Mouse (Mus musculus) liver, embryonic 16.5 days (tissue): ENCODE measurements around the gene Clasp1. TPM values are rescaled to one million over a fixed set of nuclear protein-coding genes. Genes with fewer than 3 reads are reported as not detected.
A peak's percentile ranks its signal among the peaks of the same experiment; 100 is the strongest.

ENCODE experiments used
- ATAC-seq: fragments of 200-750 bp; cut with Nextera tagmentation; 2 replicates; pipeline ENCODE4 v1.8.0; 2017; ENCODE audit warnings: low read depth, mild to moderate bottlenecking, moderate number of reproducible peaks, moderate library complexity
- H3K27ac ChIP-seq: fragments of 300-500 bp; sonication (generic); 2 replicates; pipeline ENCODE4 v1.5.1; 2014; ENCODE audit warnings: mild to moderate bottlenecking, low read length
- H3K27me3 ChIP-seq: fragments of 300-500 bp; sonication (generic); 2 replicates; pipeline ENCODE4 v1.6.1; 2014; ENCODE audit warnings: low read depth, low read length, mixed read lengths; ENCODE audit not compliant: control insufficient read depth, insufficient read depth
- H3K36me3 ChIP-seq: fragments of 300-500 bp; sonication (generic); 2 replicates; pipeline ENCODE4 v1.6.1; 2014; ENCODE audit warnings: mild to moderate bottlenecking; ENCODE audit not compliant: control insufficient read depth, insufficient read depth
- H3K4me1 ChIP-seq: fragments of 300-500 bp; sonication (generic); 2 replicates; pipeline ENCODE4 v1.6.1; 2014; ENCODE audit warnings: low read depth, low read length, mixed read lengths; ENCODE audit not compliant: control insufficient read depth
- H3K4me2 ChIP-seq: fragments of 300-500 bp; sonication (generic); 2 replicates; pipeline ENCODE4 v1.6.1; 2014; ENCODE audit warnings: low read depth, low read length, mixed read lengths
- H3K4me3 ChIP-seq: fragments of 300-500 bp; sonication (generic); 2 replicates; pipeline ENCODE4 v1.5.1; 2014; ENCODE audit warnings: low read depth, mild to moderate bottlenecking, low read length
- H3K9ac ChIP-seq: fragments of 300-500 bp; sonication (generic); 2 replicates; pipeline ENCODE4 v1.6.1; 2014; ENCODE audit warnings: low read depth, low read length
- H3K9me3 ChIP-seq: fragments of 300-500 bp; sonication (generic); replicated peaks from 2 replicates; pipeline ENCODE4 v1.6.1; 2016; ENCODE audit warnings: low read length; ENCODE audit not compliant: control insufficient read depth
- WGBS: fragments of 180-500 bp; shearing (Covaris S2); extraction: QIAGEN DNeasy Blood & Tissue Kit; methylation state at CpG from one replicate; pipeline ENCODE4 v1.1.7; 2014; ENCODE audit not compliant: insufficient replicate concordance; 5-methylcytosine and 5-hydroxymethylcytosine counted together
- polyA plus RNA-seq: library from polyadenylated mRNA; unstranded; fragments of >200 nt; fragmentation: Nextera tagmentation; extraction: Ambion mirVana; gene quantifications from 2 replicates; pipeline ENCODE4 v1.2.1, GENCODE M21; 2015

The Clasp1 gene
- polyA plus RNA-seq, 1 experiment from 2014 or later: 11.2 TPM

DNA sequence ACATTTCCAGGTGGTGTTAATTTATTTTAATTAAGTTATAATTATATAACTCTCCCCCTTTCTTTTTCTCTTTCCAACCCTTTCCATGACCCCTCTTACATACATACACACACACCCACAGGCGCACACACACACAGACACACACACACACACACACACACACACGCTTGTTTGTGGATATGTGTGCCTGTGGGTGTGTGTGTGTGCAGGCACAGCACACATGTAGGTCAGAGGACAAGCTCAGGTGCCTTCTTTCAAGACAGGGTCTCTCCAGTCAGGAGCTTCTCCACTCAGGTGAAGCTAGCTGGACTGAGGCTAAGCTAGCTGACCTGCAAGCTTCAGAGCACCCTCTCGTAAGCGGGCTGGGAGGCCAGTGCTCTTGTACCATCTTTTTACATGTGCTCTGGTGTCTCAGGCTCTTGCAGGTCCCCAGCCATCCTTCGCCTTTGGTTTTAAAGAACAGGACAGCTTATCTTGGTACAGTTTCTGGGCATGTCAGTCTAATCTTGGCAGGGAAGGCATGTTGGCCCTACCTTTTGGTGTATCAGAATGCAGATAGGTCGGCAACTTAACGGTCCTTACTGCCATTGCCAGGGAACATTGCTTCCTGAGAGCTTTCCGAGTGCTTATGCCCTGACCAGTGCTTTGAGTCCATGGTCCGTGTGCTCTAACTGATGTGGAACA is 28.3 kb downstream of the Clasp1 start:
- peaks cover 45% of the 10 kb centered on the region for H3K4me1 ChIP-seq
- H3K9me3 ChIP-seq: no peaks in the 10 kb centered on the region
- 34% methylated on average over 9 of the region's 9 CpGs for WGBS
- H3K4me3 ChIP-seq: 0 out of 2 replicates have a peak overlapping the region, but pooled peaks have one; percentile 8
- H3K4me2 ChIP-seq: peak overlapping the region; percentile 37; the same call in 1 of the 2 replicates
- H3K9ac ChIP-seq: peak overlapping the region; percentile 21; the same call in 1 of the 2 replicates
- H3K36me3 ChIP-seq: peaks cover 5% of the 10 kb centered on the region; the same call in 1 of the 2 replicates
- H3K27ac ChIP-seq: peak overlapping the region; percentile 74
- ATAC-seq: peak; percentile 82
- H3K27me3 ChIP-seq: no peaks in the 10 kb centered on the region

DNA sequence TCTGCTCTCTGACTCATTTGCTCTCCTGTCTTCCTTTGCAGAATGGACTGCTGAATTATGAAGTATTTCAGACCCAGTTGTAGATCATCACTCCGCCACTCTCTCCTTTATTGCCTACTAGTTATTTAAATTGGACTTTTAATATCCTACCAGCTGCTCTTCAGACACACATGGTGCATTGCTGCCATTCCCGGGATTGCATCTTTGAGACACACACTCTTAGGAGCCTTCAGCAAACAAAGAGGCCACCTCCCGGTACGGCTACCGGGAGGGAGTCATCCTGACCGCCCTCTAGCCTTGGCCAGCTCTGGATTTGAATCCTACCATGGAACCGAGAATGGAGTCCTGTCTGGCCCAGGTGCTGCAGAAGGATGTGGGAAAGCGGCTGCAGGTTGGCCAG is 30.5 kb downstream of the Clasp1 start:
- Histone ChIP-seq H3K4me1 (peaks cover 40% of the 10 kb centered on the region), H3K27ac (no peak overlapping the region), H3K4me2 (no peak overlapping the region), H3K9me3 (no peaks in the 10 kb centered on the region), H3K9ac (no peak overlapping the region), H3K36me3 (peaks cover 5% of the 10 kb centered on the region; the same call in 1 of the 2 replicates), H3K27me3 (no peaks in the 10 kb centered on the region), H3K4me3 (no peak overlapping the region)
- no peak for ATAC-seq
- WGBS: 83% methylated on average over 8 of the region's 8 CpGs

DNA sequence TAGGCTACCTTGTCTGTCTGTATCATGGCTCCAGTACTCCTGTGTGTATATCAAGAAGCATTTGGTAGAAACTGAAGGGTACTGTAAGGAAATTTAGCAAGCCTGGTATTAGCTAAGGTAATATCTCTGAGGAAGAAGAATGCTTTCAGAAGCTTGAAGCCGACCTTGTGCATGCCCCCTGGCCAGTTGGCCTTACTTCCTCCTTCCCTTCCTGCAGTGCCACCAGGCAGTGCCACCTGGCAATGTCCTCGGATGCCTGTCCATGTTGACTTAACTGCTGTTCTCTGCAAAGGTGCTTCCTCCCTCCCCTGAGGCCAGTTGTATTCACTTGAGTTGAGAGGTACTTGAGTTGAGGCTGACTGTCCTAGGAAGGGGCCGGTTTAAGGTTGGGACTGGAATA is 32.3 kb downstream of the Clasp1 start:
- Histone ChIP-seq H3K4me1 (peaks cover 40% of the 10 kb centered on the region), H3K4me3 (no peak overlapping the region), H3K9ac (no peak overlapping the region), H3K36me3 (peaks cover 5% of the 10 kb centered on the region; the same call in 1 of the 2 replicates), H3K27ac (no peak overlapping the region), H3K9me3 (no peaks in the 10 kb centered on the region), H3K27me3 (no peaks in the 10 kb centered on the region), H3K4me2 (no peak overlapping the region)
- WGBS: 57% methylated on average over 3 of the region's 3 CpGs
- no peak for ATAC-seq

DNA sequence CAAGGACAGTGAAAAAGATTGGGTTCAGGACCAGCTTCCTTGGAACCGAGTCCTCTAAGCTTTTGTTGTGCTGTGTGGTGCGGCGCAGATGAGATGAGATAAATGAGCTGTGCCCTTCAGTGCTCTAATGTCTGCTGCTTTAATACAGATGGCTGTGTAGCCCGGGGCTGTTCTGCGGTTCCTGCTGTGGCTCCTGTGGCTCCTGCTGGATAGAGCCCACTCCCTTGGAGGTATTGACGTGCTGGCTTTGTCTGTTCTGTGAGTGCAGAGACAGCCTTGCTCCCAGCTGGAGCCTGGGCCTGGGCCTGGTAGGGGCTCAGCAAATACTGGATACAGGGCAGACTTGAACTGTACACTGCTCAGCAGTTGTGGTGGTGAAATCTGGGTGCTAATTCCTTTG is 34.0 kb downstream of the Clasp1 start:
- Histone ChIP-seq H3K36me3 (peaks cover 5% of the 10 kb centered on the region; the same call in 1 of the 2 replicates), H3K9me3 (no peaks in the 10 kb centered on the region), H3K4me1 (peaks cover 32% of the 10 kb centered on the region), H3K27ac (no peak overlapping the region), H3K4me3 (no peak overlapping the region), H3K27me3 (no peaks in the 10 kb centered on the region), H3K9ac (no peak overlapping the region), H3K4me2 (no peak overlapping the region)
- 47% methylated on average over 6 of the region's 6 CpGs for WGBS
- ATAC-seq: no peak

DNA sequence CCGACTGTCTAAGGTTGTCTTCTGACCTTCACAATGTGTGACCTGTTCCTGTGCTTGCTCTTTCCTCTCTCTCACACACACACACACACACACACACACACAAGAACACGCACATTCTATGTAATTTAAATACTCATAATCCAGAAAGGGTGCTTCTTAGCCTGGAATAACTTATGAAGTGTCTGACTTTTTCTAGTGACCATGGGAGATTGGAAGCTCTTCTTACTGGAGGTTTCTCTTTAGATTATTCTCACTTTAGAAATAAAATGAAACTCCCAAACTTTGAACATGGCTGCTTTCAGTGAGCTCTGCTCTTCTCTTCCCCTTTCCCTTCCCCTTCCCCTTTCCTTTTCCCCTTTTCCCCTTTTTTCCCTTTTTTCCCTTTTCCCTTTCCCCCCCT is 37.1 kb downstream of the Clasp1 start:
- no peaks in the 10 kb centered on the region for H3K27me3 ChIP-seq
- H3K4me3 ChIP-seq: no peak overlapping the region
- no peaks in the 10 kb centered on the region; the same call in 1 of the 2 replicates for H3K36me3 ChIP-seq
- no peaks in the 10 kb centered on the region for H3K9me3 ChIP-seq
- H3K4me2 ChIP-seq: no peak overlapping the region
- 73% methylated on average over 2 of the region's 2 CpGs for WGBS
- H3K9ac ChIP-seq: no peak overlapping the region
- peaks cover 35% of the 10 kb centered on the region for H3K4me1 ChIP-seq
- no peak for ATAC-seq
- H3K27ac ChIP-seq: no peak overlapping the region

DNA sequence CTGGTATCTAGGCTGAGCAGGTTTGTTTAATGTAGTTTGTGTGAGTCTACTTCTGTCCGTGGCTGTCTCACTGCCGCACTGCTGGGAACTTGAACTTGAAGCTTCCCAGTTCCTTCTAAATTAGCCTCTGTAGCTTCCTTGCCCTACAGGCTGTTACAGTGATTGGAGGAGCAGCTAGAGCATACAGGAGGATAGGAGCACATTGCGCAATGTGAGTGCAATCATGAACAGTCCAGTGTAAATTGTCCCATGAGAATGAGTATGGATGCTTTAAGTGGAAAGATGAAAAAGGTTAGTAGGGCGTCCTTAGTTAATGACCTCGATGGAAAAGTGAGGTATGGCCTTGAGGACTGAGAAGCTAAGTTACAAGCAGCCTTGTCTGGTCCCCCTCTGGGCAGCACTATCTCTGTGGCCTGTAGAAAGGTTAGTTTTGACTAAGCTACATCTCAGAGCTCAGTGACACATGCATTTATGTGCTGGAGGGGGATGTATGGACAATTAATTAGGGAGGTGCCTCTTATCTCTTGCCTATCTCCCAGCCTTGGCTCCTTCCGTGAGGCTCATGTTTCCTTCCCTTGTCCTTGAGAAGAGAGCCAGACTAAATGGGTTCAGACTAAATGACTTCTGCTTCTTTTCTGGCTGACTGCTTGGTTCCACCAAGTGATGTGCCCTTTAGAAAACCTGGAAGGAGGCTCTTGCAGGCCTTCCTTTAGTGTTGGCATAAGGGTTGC is 39.7 kb downstream of the Clasp1 start:
- H3K4me2 ChIP-seq: no peak overlapping the region
- no peak overlapping the region for H3K27ac ChIP-seq
- no peak overlapping the region for H3K9ac ChIP-seq
- peaks cover 7% of the 10 kb centered on the region for H3K36me3 ChIP-seq
- 50% methylated on average over 6 of the region's 6 CpGs for WGBS
- peak; percentile 75 for ATAC-seq
- no peak overlapping the region for H3K4me3 ChIP-seq
- peaks cover 22% of the 10 kb centered on the region for H3K4me1 ChIP-seq
- H3K27me3 ChIP-seq: no peaks in the 10 kb centered on the region
- no peaks in the 10 kb centered on the region for H3K9me3 ChIP-seq

DNA sequence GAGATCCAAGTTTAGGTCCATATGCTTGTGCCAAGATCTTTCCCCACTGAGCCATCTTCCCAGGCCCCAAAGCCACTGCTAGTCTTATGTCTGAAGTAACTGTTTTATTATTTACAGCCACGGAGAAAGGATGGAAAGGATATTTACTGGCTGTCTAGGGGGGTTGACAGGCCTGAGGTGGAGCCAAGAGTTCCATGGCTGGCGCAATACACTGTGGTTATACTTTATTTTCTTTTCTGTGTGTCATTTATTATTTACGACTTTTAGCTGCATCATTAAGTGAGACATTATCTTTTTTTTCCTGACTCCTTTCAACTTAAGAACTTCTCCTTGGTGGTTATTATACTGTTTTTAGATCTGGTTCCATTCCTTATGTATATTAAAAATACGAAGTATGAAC is 42.7 kb downstream of the Clasp1 start:
- no peaks in the 10 kb centered on the region for H3K9me3 ChIP-seq
- WGBS: 70% methylated on average over 4 of the region's 4 CpGs
- no peak overlapping the region for H3K4me2 ChIP-seq
- no peak overlapping the region for H3K4me3 ChIP-seq
- ATAC-seq: no peak
- peaks cover 22% of the 10 kb centered on the region for H3K4me1 ChIP-seq
- no peak overlapping the region for H3K9ac ChIP-seq
- H3K27me3 ChIP-seq: no peaks in the 10 kb centered on the region
- H3K36me3 ChIP-seq: peaks cover 7% of the 10 kb centered on the region
- no peak overlapping the region for H3K27ac ChIP-seq

DNA sequence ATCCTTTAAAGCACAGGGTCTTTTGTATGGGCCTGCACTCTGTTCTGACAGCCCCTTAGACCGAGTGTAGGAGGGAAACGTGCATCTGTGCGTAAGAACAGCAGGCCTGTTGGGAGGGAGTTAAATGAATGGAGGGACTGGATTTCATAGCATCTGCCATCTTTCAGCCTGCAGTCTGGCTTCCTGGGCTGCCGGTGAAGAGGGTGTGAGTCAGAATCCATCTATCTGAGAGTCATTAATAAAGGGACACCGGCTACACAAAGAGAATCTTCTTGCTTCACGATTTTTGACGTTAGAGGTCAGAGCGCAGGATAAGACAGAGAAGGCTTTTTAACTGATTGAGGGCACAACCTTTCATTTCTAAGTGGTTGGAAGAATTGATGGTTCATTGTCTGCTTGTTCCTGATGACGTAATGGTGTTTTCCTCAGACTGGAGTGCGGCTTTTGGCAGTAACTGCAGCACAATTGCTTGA is 46.2 kb downstream of the Clasp1 start:
- 70% methylated on average over 10 of the region's 10 CpGs for WGBS
- no peak overlapping the region for H3K27ac ChIP-seq

DNA sequence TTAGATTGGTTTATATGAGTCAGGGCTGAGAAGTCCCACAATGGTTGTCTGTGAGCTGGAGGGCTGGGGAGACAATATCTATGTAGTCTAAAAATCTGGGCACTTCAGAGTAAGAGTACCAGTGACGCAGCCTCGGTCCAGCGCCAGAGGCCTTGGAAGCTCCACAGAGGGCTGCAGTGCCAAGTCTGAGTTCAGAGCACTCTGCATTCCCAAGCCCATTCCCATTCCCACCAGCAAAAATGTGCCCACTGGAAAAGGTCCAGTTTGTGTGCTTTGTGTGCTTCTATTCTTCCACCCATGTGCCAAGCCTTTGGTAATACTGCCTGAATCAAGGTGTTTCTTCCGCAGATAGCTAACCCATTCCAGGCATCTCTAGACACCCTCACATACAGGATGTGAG is 49.0 kb downstream of the Clasp1 start:
- Histone ChIP-seq H3K27ac (no peak overlapping the region), H3K27me3 (no peaks in the 10 kb centered on the region), H3K36me3 (peaks cover 6% of the 10 kb centered on the region), H3K9ac (no peak overlapping the region), H3K9me3 (no peaks in the 10 kb centered on the region), H3K4me3 (no peak overlapping the region), H3K4me2 (no peak overlapping the region), H3K4me1 (peaks cover 2% of the 10 kb centered on the region; the same call in 1 of the 2 replicates)
- 90% methylated on average over 4 of the region's 4 CpGs for WGBS
- ATAC-seq: no peak

More for the DNA sequence above, 46.2 kb downstream of the Clasp1 start:
- Histone ChIP-seq H3K4me2 (no peak overlapping the region), H3K4me1 (no peaks in the 10 kb centered on the region), H3K9ac (no peak overlapping the region), H3K36me3 (peaks cover 7% of the 10 kb centered on the region), H3K4me3 (no peak overlapping the region), H3K9me3 (no peaks in the 10 kb centered on the region), H3K27me3 (no peaks in the 10 kb centered on the region)
- no peak for ATAC-seq
